Mouse (Mus musculus) embryonic facial prominence, embryonic 14.5 days (tissue): Measurements from ENCODE around the gene Adgrl3. TPM values are rescaled to one million over a fixed set of nuclear protein-coding genes. Genes with fewer than 3 reads are reported as not detected.
A peak's percentile ranks its signal among the peaks of the same experiment; 100 is the strongest.

Source experiments
- ATAC-seq: fragments of 200-750 bp; cut with Nextera tagmentation; 2 replicates; pipeline ENCODE4 v1.8.0; 2017; ENCODE audit warnings: low read depth, moderate number of reproducible peaks, moderate TSS enrichment
- DNase-seq: peaks from one replicate; pipeline ENCODE4 v3.0.0-alpha.2; 2015; ENCODE audit warnings: low spot score
- H3K27ac ChIP-seq: fragments of 300-500 bp; sonication (generic); replicated peaks from 2 replicates; pipeline ENCODE4 v1.5.1; 2014; ENCODE audit warnings: low read depth, mild to moderate bottlenecking, low read length, moderate library complexity
- H3K27me3 ChIP-seq: fragments of 300-500 bp; sonication (generic); replicated peaks from 2 replicates; pipeline ENCODE4 v1.6.1; 2014; ENCODE audit warnings: low read length; ENCODE audit not compliant: control insufficient read depth, insufficient read depth
- H3K36me3 ChIP-seq: fragments of 300-500 bp; sonication (generic); 2 replicates; pipeline ENCODE4 v1.6.1; 2014; ENCODE audit warnings: low read length, mixed read lengths; ENCODE audit not compliant: control insufficient read depth, insufficient read depth
- H3K4me1 ChIP-seq: fragments of 300-500 bp; sonication (generic); 2 replicates; pipeline ENCODE4 v1.6.1; 2014; ENCODE audit warnings: antibody characterized with exemption, low read length; ENCODE audit not compliant: control insufficient read depth, insufficient read depth
- H3K4me2 ChIP-seq: fragments of 300-500 bp; sonication (generic); 2 replicates; pipeline ENCODE4 v1.6.1; 2014; ENCODE audit warnings: low read depth, mild to moderate bottlenecking, low read length, moderate library complexity, mixed read lengths
- H3K4me3 ChIP-seq: fragments of 300-500 bp; sonication (generic); 2 replicates; pipeline ENCODE4 v1.5.1; 2014; ENCODE audit warnings: low read depth, mild to moderate bottlenecking, low read length
- H3K9ac ChIP-seq: fragments of 300-500 bp; sonication (generic); 2 replicates; pipeline ENCODE4 v1.6.1; 2014; ENCODE audit warnings: low read depth, mild to moderate bottlenecking, low read length, moderate library complexity, mixed read lengths
- H3K9me3 ChIP-seq: fragments of 300-500 bp; sonication (generic); 2 replicates; pipeline ENCODE4 v1.6.1; 2016; ENCODE audit warnings: low read length; ENCODE audit not compliant: control insufficient read depth
- WGBS: fragments of 180-500 bp; shearing (Covaris S2); extraction: QIAGEN DNeasy Blood & Tissue Kit; methylation state at CpG from one replicate; pipeline ENCODE4 v1.1.7; 2014; 5-methylcytosine and 5-hydroxymethylcytosine counted together
- polyA plus RNA-seq: library from polyadenylated mRNA; unstranded; fragments of >200 nt; fragmentation: Nextera tagmentation; extraction: Ambion mirVana; gene quantifications from 2 replicates; pipeline ENCODE4 v1.2.1, GENCODE M21; 2014

Adgrl3 gene
- polyA plus RNA-seq, 1 experiment from 2014 or later = 26.0 TPM

GRCm38 (mm10) chr5:81417326-81417725 lies 397.4 kb downstream of the Adgrl3 start:
- no peak for DNase-seq
- Histone ChIP-seq H3K36me3 (no peaks in the 10 kb centered on the region), H3K27me3 (no peaks in the 10 kb centered on the region), H3K9me3 (no peaks in the 10 kb centered on the region), H3K4me3 (no peak overlapping the region), H3K4me2 (no peak overlapping the region), H3K4me1 (no peaks in the 10 kb centered on the region), H3K27ac (no peak overlapping the region), H3K9ac (no peak overlapping the region)
- WGBS = 39% methylated on average over 3 of the region's 3 CpGs
- no peak for ATAC-seq

DNA sequence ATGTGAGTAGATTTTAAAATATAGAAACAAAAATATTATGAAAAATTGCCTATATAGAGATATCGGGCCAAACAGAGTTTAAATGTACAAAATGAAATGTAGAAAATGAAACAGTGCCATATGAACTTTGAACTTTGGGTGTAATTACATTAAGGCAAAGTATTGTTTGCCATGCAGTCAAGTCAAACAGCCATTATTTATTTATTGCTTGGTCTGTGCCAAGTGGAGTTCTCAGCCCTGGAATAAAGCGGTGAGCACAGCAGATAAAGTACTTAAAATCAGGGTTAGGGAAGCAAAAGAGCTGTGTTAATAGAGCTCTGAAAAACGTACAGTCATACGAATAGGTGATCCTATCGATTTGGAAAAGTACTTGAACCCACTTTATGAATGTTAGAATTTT lies 407.5 kb downstream of the Adgrl3 start:
- Histone ChIP-seq H3K27me3 (no peaks in the 10 kb centered on the region), H3K36me3 (0 out of 2 replicates have a peak, but pooled peaks cover 4% of the 10 kb centered on the region), H3K9me3 (0 out of 2 replicates have a peak, but pooled peaks cover 4% of the 10 kb centered on the region), H3K4me1 (no peaks in the 10 kb centered on the region), H3K27ac (no peak overlapping the region), H3K4me2 (no peak overlapping the region), H3K9ac (no peak overlapping the region), H3K4me3 (no peak overlapping the region)
- 87% methylated on average over 5 of the region's 5 CpGs for WGBS
- DNase-seq (no peak), ATAC-seq (no peak)

DNA sequence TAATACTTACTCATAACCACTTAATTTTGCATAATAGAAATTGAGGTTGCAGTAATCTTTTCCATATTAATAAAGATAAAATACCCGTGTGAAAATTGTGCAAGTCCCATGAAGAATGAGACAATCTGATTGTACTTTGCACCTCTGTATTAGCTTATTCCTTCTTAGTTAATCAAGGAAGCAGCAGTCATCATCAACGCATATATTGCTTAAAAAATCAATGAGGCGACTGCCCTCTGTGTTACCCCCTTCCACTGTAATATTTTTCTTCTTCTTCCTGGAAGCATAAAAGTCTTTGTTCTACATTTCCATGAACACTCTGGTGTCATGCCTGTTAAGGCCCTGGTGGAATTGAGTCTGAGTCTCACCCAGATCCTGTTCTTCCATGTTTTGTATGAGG lies 416.4 kb downstream of the Adgrl3 start:
- no peak for DNase-seq
- 91% methylated on average over 3 of the region's 3 CpGs for WGBS
- H3K4me2 ChIP-seq = no peak overlapping the region
- H3K36me3 ChIP-seq = 0 out of 2 replicates have a peak, but pooled peaks cover 4% of the 10 kb centered on the region
- H3K4me1 ChIP-seq = no peaks in the 10 kb centered on the region
- ATAC-seq = no peak
- H3K9me3 ChIP-seq = peaks cover 12% of the 10 kb centered on the region
- no peak overlapping the region for H3K4me3 ChIP-seq
- no peak overlapping the region for H3K9ac ChIP-seq
- H3K27ac ChIP-seq = no peak overlapping the region
- H3K27me3 ChIP-seq = no peaks in the 10 kb centered on the region

GRCm38 (mm10) chr5:81442150-81442549 lies 422.2 kb downstream of the Adgrl3 start:
- Histone ChIP-seq H3K36me3 (0 out of 2 replicates have a peak, but pooled peaks cover 4% of the 10 kb centered on the region), H3K27me3 (no peaks in the 10 kb centered on the region), H3K27ac (no peak overlapping the region), H3K9ac (no peak overlapping the region), H3K4me3 (no peak overlapping the region), H3K4me1 (no peaks in the 10 kb centered on the region), H3K9me3 (peaks cover 13% of the 10 kb centered on the region), H3K4me2 (no peak overlapping the region)
- no peak for ATAC-seq
- 67% methylated on average over 5 of the region's 5 CpGs for WGBS
- DNase-seq = no peak

GRCm38 (mm10) chr5:81465971-81466370 lies 446.0 kb downstream of the Adgrl3 start:
- Histone ChIP-seq H3K4me2 (no peak overlapping the region), H3K27me3 (no peaks in the 10 kb centered on the region), H3K4me3 (no peak overlapping the region), H3K9ac (no peak overlapping the region), H3K27ac (no peak overlapping the region), H3K4me1 (no peaks in the 10 kb centered on the region), H3K36me3 (no peaks in the 10 kb centered on the region), H3K9me3 (no peaks in the 10 kb centered on the region)
- no peak for ATAC-seq
- 63% methylated on average over 4 of the region's 4 CpGs for WGBS
- DNase-seq = peak; percentile 43

- Histone ChIP-seq H3K27me3 (no peaks in the 10 kb centered on the region), H3K27ac (peak overlapping the region; percentile 10; the same call in 1 of the 2 replicates), H3K9me3 (no peaks in the 10 kb centered on the region), H3K36me3 (no peaks in the 10 kb centered on the region), H3K4me1 (peaks cover 7% of the 10 kb centered on the region; the same call in 1 of the 2 replicates), H3K9ac (no peak overlapping the region), H3K4me2 (no peak overlapping the region), H3K4me3 (no peak overlapping the region)
- DNase-seq (peak; percentile 66), ATAC-seq (peak; percentile 22; the same call in 1 of the 2 replicates)
- 56% methylated on average over 2 of the region's 2 CpGs for WGBS
Observed at GRCm38 (mm10) chr5:81474681-81475080, 454.7 kb downstream of the Adgrl3 start.

GRCm38 (mm10) chr5:81475406-81475805 lies 455.5 kb downstream of the Adgrl3 start:
- Histone ChIP-seq H3K4me3 (no peak overlapping the region), H3K27me3 (no peaks in the 10 kb centered on the region), H3K9me3 (no peaks in the 10 kb centered on the region), H3K36me3 (no peaks in the 10 kb centered on the region), H3K4me1 (peaks cover 7% of the 10 kb centered on the region; the same call in 1 of the 2 replicates), H3K4me2 (no peak overlapping the region), H3K27ac (no peak overlapping the region), H3K9ac (no peak overlapping the region)
- no peak for ATAC-seq
- no peak for DNase-seq
- WGBS = 70% methylated on average over 3 of the region's 3 CpGs

DNA sequence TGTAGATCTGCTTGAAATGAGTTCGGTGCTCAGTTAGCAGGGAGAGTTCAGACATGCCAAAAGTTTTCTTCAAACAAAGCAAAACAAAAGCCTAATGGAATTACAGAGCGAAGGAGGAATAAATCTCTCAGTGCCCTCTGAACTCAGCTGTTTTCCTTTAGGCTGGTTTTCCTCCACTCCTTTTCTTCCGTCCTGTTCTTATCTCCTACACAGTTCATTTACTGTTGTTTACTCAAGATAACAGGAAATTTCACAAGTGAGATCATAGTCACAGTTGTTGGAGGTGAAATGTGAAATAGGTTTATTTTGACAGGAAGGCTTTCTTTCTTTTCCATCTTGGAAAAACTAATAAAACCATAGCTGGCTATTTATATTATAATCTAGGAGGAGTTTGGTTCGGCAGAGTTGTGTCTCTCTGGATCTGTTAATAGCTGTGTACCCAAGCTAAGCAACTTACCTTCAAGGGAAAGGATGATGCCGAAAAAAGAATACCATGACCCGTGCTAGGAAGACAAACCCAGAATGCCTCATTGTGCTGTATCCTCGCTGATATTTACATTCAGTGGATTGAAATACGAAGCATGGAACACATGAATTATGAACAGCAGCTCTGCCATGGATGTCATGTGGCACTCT lies 456.2 kb downstream of the Adgrl3 start:
- H3K27me3 ChIP-seq = no peaks in the 10 kb centered on the region
- no peak overlapping the region for H3K4me2 ChIP-seq
- peaks cover 7% of the 10 kb centered on the region; the same call in 1 of the 2 replicates for H3K4me1 ChIP-seq
- no peak for DNase-seq
- no peaks in the 10 kb centered on the region for H3K36me3 ChIP-seq
- no peak for ATAC-seq
- no peak overlapping the region for H3K9ac ChIP-seq
- WGBS = 56% methylated on average over 8 of the region's 8 CpGs
- no peaks in the 10 kb centered on the region for H3K9me3 ChIP-seq
- H3K4me3 ChIP-seq = no peak overlapping the region
- no peak overlapping the region for H3K27ac ChIP-seq

DNA sequence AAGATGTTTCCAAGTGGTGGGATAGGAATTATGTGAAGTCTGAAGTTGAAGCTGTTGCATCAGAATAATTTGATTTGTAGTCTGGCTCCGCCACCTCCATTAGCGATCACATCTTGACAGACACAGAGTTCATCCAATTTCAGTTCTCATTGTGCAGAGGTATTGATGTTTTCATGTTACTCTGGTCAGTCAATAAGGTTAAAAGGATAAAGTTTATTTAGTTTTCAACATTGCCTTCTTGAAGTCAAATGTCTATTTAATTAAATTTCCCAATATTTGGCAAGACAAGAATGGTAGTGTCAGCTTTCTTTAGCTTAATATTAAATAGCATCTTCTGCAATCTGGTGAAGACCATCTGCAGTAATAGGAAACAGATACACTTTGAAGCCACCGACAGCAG lies 461.0 kb downstream of the Adgrl3 start:
- Histone ChIP-seq H3K27ac (no peak overlapping the region), H3K9me3 (no peaks in the 10 kb centered on the region), H3K9ac (no peak overlapping the region), H3K4me2 (no peak overlapping the region), H3K4me1 (no peaks in the 10 kb centered on the region), H3K36me3 (no peaks in the 10 kb centered on the region), H3K4me3 (no peak overlapping the region), H3K27me3 (no peaks in the 10 kb centered on the region)
- ATAC-seq (no peak), DNase-seq (no peak)
- WGBS = 61% methylated on average over 3 of the region's 3 CpGs
